In genomic region chr5:128953278-128954070, GRCm38 (mm10) we compare ENCODE assay signal across 8 mouse cellular contexts. TPM values are rescaled to one million over a fixed set of nuclear protein-coding genes. Genes with fewer than 3 reads are reported as not detected.
DNase-seq lines count a peak whose midpoint lies in the region; ATAC-seq and TF ChIP-seq lines count a peak whose summit lies in the region.

TSS of gene Rimbp2 (minus strand) at chr5:128953486.

- in situ Hi-C loops in ES-E14 (cut with MboI; ENCODE audit: low sequenced_read_pairs in 2 of 2, unreplicated experiment in 2 of 2): no loop called here

- no peaks in the 10 kb centered on the region for H3K9me3 ChIP-seq in ES-E14 (ENCODE audit: control insufficient read depth, insufficient read depth, low read depth, low read length)
- no peaks in the 10 kb centered on the region for H3K9me3 ChIP-seq in midbrain, postnatal 0 days (ENCODE audit: low read length)

- H3K4me1 ChIP-seq in ES-E14 (ENCODE audit: control insufficient read depth in 2 of 2, insufficient read depth in 2 of 2, low read length in 2 of 2, poor library complexity in 1 of 2): peaks cover 0 to 5% of the 10 kb centered on the region in 2 experiments; a peak in 1 of 4 replicates
- peaks cover 7% of the 10 kb centered on the region; the same call in 1 of the 2 replicates for H3K4me1 ChIP-seq in midbrain, postnatal 0 days (ENCODE audit: insufficient read depth, low read length)

- no peaks in the 10 kb centered on the region for H3K27me3 ChIP-seq in midbrain, postnatal 0 days (ENCODE audit: insufficient read depth, low read length)

- H3K27ac ChIP-seq in ES-E14 (ENCODE audit: insufficient read depth, low read depth, low read length, poor library complexity, severe bottlenecking): no peak within 1 kb of the TSS
- peak within 1 kb of the TSS; percentile 92 for H3K27ac ChIP-seq in midbrain, postnatal 0 days (ENCODE audit: low read depth, low read length)

- ATAC-seq in midbrain, postnatal 0 days (ENCODE audit: low FRiP score): peak; percentile 78
- ATAC-seq in inflammation-experienced regulatory T-cells, adult 6 months: no peak

- 5% methylated on average over 17 of the region's 17 CpGs for WGBS in midbrain, postnatal 0 days

- peak; percentile 77 for TF ChIP-seq CTCF in midbrain, postnatal 0 days (IDR thresholded peaks at IDR 0.05)

- H3K4me3 ChIP-seq in ES-E14 (ENCODE audit: insufficient read depth in 1 of 2, low read depth in 1 of 2, low read length in 2 of 2, poor library complexity in 1 of 2, severe bottlenecking in 1 of 2): peak within 1 kb of the TSS; percentile 38 to 50
- H3K4me3 ChIP-seq in midbrain, postnatal 0 days (ENCODE audit: low read depth, low read length): peak within 1 kb of the TSS; percentile 64

- H3K36me3 ChIP-seq in ES-E14 (ENCODE audit: control insufficient read depth, insufficient read depth, low read length, poor library complexity, severe bottlenecking): no peaks in the 10 kb centered on the region
- H3K36me3 ChIP-seq in midbrain, postnatal 0 days (ENCODE audit: insufficient read depth, low read length): no peaks in the 10 kb centered on the region

- peak within 1 kb of the TSS; percentile 78 for H3K4me2 ChIP-seq in midbrain, postnatal 0 days (ENCODE audit: low read depth, low read length, poor library complexity, severe bottlenecking)

- DNase-seq in adrenal gland, postnatal 4 days (ENCODE audit: low spot score in 2 of 2): no peak
- no peak for DNase-seq in adrenal gland, postnatal 36 days
- peak; percentile 54 for DNase-seq in ES-E14 (ENCODE audit: low read depth, low spot score)
- peak; percentile 55 for DNase-seq in forelimb bud, embryonic 11.5 days (ENCODE audit: low read depth, low spot score)
- peak; percentile 46 to 60 for DNase-seq in layer of hippocampus, postnatal 36 days
- peak; percentile 84 for DNase-seq in midbrain, postnatal 0 days (ENCODE audit: low spot score)
- DNase-seq in thymus, postnatal 14 days: no peak

- H3K9ac ChIP-seq in ES-E14 (ENCODE audit: insufficient read depth, low read depth, low read length, poor library complexity, severe bottlenecking): peak within 1 kb of the TSS; percentile 1; the same call in 1 of the 2 replicates
- H3K9ac ChIP-seq in midbrain, postnatal 0 days (replicated peaks; ENCODE audit: low read length, poor library complexity, severe bottlenecking): peak within 1 kb of the TSS; percentile 90

TF ChIP-seq in ES-E14, 5 proteins besides CTCF, POLR2A, EP300 and RAD21:
- TF ChIP-seq ZC3H11A (IDR thresholded peaks at IDR 0.05; ENCODE audit: borderline replicate concordance, low read depth, low read length): no peak
- TF ChIP-seq CHD2 (IDR thresholded peaks at IDR 0.05; ENCODE audit: low read depth, low read length): no peak
- no peak for TF ChIP-seq MAFK (IDR thresholded peaks at IDR 0.05; ENCODE audit: insufficient read depth, low read depth, low read length)
- TF ChIP-seq HCFC1 (IDR thresholded peaks at IDR 0.05; ENCODE audit: borderline replicate concordance, insufficient read depth, low read length): no peak
- TF ChIP-seq ZNF384 (IDR thresholded peaks at IDR 0.05; ENCODE audit: low read depth, low read length): no peak

RNA-seq across cellular contexts. Expression of gene Rimbp2, which starts in this region (rescaled TPM):
- total RNA-seq in adrenal gland, postnatal 4 days (2021): 10 to 100 TPM; 12.4 to 13.0 TPM
- total RNA-seq in adrenal gland, postnatal 36 days (2021): 1 to 10 TPM; 3.9 to 5.4 TPM
- total RNA-seq in ES-E14 (2012; rRNA removed): 1.2 TPM in 2 replicates
- total RNA-seq in layer of hippocampus, postnatal 36 days (2021): 100 to 1,000 TPM; 118 to 130 TPM
- 22.7 and 29.1 TPM in 2 replicates for total RNA-seq in midbrain, postnatal 0 days (2014; rRNA removed)
- polyA plus RNA-seq in midbrain, postnatal 0 days (2015; fragmentation: Nextera tagmentation; extraction: Ambion mirVana): 5.2 and 6.1 TPM in 2 replicates
- not detected for polyA plus RNA-seq in inflammation-experienced regulatory T-cells, adult 6 months (2017; shearing (Covaris generic))

Comparison
In these comparisons a context has a peak if more than half of its experiments do, and no peak if none do; other contexts are left out.
1. DNase-seq: peak in ES-E14 (single experiment), forelimb bud, embryonic 11.5 days (single experiment), layer of hippocampus, postnatal 36 days (2 of 2) and midbrain, postnatal 0 days (single experiment); none in adrenal gland, postnatal 4 days (0 of 2), adrenal gland, postnatal 36 days (0 of 2) and thymus, postnatal 14 days (single experiment).